In the genomic region with DNA sequence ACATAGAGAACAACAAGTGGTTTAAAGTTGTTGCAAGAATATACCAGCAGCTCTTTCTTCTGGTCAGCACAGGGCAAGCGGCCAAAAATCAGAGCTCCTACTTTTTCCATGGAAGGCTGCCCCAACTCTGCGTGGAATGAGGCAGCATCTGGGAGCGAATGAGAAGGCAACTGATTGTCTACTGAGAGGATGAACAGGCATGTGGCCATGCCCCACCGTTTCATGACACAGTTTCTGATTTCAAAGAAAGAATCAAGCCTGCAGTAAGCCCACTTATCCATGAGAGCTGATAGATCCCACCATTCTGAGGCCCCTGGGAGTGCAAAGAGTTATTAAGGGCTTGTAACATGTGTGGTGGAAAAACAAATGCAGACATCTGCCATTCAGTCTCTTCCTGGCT, we compare ENCODE assay signal across 10 mouse cellular contexts.
A peak's percentile ranks its signal among the peaks of the same experiment; 100 is the strongest.
DNase-seq lines count a peak whose midpoint lies in the region; ATAC-seq and TF ChIP-seq lines count a peak whose summit lies in the region.
"Had no signal": no experiment of that assay in that cellular context is flagged by ENCODE, and none has a peak within 500 bp of the region (broad histone marks: within the 10 kb centered on the region; RNA-seq: fewer than 3 reads in every experiment).

No protein-coding gene starts in this region.

- no peaks in the 10 kb centered on the region for H3K27me3 ChIP-seq in lung, postnatal 0 days (replicated peaks; ENCODE audit: insufficient read depth, low read length)
- no peaks in the 10 kb centered on the region for H3K27me3 ChIP-seq in forebrain, postnatal 0 days (ENCODE audit: insufficient read depth, low read length)
- H3K27me3 ChIP-seq: limb, embryonic 12.5 days had no signal

- H3K4me3 ChIP-seq in lung, postnatal 0 days (ENCODE audit: low read depth, low read length): no peak overlapping the region
- no peak overlapping the region for H3K4me3 ChIP-seq in lung, adult 2 months (replicated peaks; ENCODE audit: extremely low read depth, low read depth, low read length)
- no peak overlapping the region for H3K4me3 ChIP-seq in forebrain, postnatal 0 days (ENCODE audit: low read depth, low read length)
- H3K4me3 ChIP-seq: erythroblast, embryonic 14.5 days; limb, embryonic 12.5 days had no signal

- peak; percentile 35; the same call in 1 of the 2 replicates for ATAC-seq in lung, postnatal 0 days
- ATAC-seq in forebrain, postnatal 0 days: no peak
- ATAC-seq: inflammation-experienced regulatory T-cells, adult 6 months had no signal

- no peaks in the 10 kb centered on the region; the same call in none of the 2 replicates for H3K4me1 ChIP-seq in lung, postnatal 0 days (ENCODE audit: insufficient read depth, low read depth, low read length)
- peaks cover 8% of the 10 kb centered on the region for H3K4me1 ChIP-seq in lung, adult 2 months (ENCODE audit: control insufficient read depth, insufficient read depth, low read length)
- no peaks in the 10 kb centered on the region for H3K4me1 ChIP-seq in forebrain, postnatal 0 days (ENCODE audit: insufficient read depth)

- H3K9ac ChIP-seq in lung, postnatal 0 days (replicated peaks; ENCODE audit: low read depth): no peak overlapping the region
- H3K9ac ChIP-seq in forebrain, postnatal 0 days: no peak overlapping the region
- H3K9ac ChIP-seq: limb, embryonic 12.5 days had no signal

- no peak for TF ChIP-seq POLR2A in lung, adult 2 months (IDR thresholded peaks at IDR 0.05; ENCODE audit: borderline replicate concordance, extremely low read depth, low read depth, low read length)

- H3K36me3 ChIP-seq in lung, postnatal 0 days (ENCODE audit: insufficient read depth, low read length): no peaks in the 10 kb centered on the region
- no peaks in the 10 kb centered on the region for H3K36me3 ChIP-seq in forebrain, postnatal 0 days (ENCODE audit: insufficient read depth)
- H3K36me3 ChIP-seq: limb, embryonic 12.5 days had no signal

- no peak for TF ChIP-seq EP300 in lung, postnatal 0 days (IDR thresholded peaks at IDR 0.05)

- no peaks in the 10 kb centered on the region for H3K9me3 ChIP-seq in lung, postnatal 0 days (ENCODE audit: low read length)
- no peaks in the 10 kb centered on the region for H3K9me3 ChIP-seq in forebrain, postnatal 0 days (ENCODE audit: low read length)
- H3K9me3 ChIP-seq: limb, embryonic 12.5 days had no signal

- DNase-seq in lung, postnatal 0 days (ENCODE audit: low spot score): peak; percentile 61
- no peak for DNase-seq in lung, adult 2 months
- DNase-seq in gastrocnemius, postnatal 14 days: peak; percentile 42
- peak; percentile 62 to 65 for DNase-seq in heart, postnatal 10 days
- DNase-seq in skeletal muscle tissue, adult 2 months (ENCODE audit: low read depth, low spot score): peak; percentile 41
- DNase-seq in thymus, postnatal 25 days: no peak
- DNase-seq in forebrain, postnatal 0 days: no peak

- no peak overlapping the region for H3K27ac ChIP-seq in lung, postnatal 0 days (ENCODE audit: low read length)
- no peak overlapping the region for H3K27ac ChIP-seq in forebrain, postnatal 0 days (ENCODE audit: low read depth, low read length)
- H3K27ac ChIP-seq: limb, embryonic 12.5 days had no signal

- 60% methylated on average over 4 of the region's 4 CpGs for WGBS in lung, postnatal 0 days
- WGBS in lung, adult 2 months: 47% methylated on average over 4 of the region's 4 CpGs
- WGBS in forebrain, postnatal 0 days: 52% methylated on average over 4 of the region's 4 CpGs

- no peak overlapping the region for H3K4me2 ChIP-seq in lung, postnatal 0 days (replicated peaks; ENCODE audit: low read depth, low read length)
- H3K4me2 ChIP-seq in forebrain, postnatal 0 days (ENCODE audit: low read depth): no peak overlapping the region
- H3K4me2 ChIP-seq: limb, embryonic 12.5 days had no signal

- intact Hi-C loops in gastrocnemius, postnatal 14 days (cut with DNase I; ENCODE audit: low total_unique reads): no loop called here
- intact Hi-C loops in heart, postnatal 10 days (cut with DNase I): no loop called here

- TF ChIP-seq CTCF in lung, postnatal 0 days (IDR thresholded peaks at IDR 0.05): no peak
- TF ChIP-seq CTCF in lung, adult 2 months (IDR thresholded peaks at IDR 0.05; ENCODE audit: insufficient read depth, low read length): no peak
- no peak for TF ChIP-seq CTCF in forebrain, postnatal 0 days (IDR thresholded peaks at IDR 0.05; ENCODE audit: low read depth)

Comparison
In these comparisons a context has a peak if more than half of its experiments do, and no peak if none do; other contexts are left out.
1. DNase-seq: peak in lung, postnatal 0 days (single experiment), gastrocnemius, postnatal 14 days (single experiment), heart, postnatal 10 days (2 of 2) and skeletal muscle tissue, adult 2 months (single experiment); none in lung, adult 2 months (single experiment), thymus, postnatal 25 days (single experiment) and forebrain, postnatal 0 days (single experiment).